Mouse (Mus musculus): ENCODE measurements around the gene Hist1h1e.
"Not testable (repeated sequence)": the region's sequence is repeated elsewhere in the genome, so short reads cannot be mapped to it uniquely, and the experiment has no call there.

Gene Hist1h1e

DNA sequence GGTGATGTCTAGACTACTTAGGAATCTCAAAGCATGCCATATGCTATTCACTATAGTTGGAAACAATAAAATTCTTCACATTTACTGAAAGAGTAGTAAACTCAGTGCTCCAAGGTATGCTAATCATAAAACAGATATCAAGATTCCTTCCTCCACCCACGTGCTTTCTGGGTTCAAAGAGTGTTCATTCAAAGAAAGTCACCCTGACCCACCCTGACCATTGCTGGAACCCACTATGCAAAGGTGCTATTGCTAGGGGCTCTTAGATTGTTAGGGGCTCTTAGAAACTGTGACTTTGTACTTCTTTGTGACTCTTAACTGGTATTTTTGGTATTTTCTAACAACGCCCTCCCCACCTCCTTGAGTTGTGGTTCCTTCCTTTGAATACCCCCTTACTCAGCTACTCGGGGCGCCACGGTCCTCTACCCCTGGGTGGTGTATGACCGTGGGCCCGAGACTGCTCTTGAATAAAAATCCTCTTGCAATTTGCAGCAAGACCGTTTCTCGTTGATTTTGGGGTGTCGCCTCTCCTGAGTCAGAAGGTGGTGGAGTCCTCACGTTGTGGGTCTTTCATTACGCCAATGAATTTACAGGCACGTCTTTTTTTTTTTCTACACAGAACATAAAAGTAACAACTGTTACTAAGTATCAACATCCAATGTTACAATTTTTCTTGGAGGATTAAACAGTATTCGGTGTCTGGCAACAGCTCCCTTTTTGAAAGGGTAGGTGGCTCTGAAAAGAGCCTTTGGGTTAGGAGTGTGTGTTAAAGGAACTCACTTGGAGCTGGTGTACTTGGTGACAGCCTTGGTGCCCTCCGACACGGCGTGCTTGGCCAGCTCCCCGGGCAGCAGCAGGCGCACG, 49.1 kb downstream of the Hist1h1e start:
- DNase-seq (ENCODE audit: low spot score) = not testable (repeated sequence)

DNA sequence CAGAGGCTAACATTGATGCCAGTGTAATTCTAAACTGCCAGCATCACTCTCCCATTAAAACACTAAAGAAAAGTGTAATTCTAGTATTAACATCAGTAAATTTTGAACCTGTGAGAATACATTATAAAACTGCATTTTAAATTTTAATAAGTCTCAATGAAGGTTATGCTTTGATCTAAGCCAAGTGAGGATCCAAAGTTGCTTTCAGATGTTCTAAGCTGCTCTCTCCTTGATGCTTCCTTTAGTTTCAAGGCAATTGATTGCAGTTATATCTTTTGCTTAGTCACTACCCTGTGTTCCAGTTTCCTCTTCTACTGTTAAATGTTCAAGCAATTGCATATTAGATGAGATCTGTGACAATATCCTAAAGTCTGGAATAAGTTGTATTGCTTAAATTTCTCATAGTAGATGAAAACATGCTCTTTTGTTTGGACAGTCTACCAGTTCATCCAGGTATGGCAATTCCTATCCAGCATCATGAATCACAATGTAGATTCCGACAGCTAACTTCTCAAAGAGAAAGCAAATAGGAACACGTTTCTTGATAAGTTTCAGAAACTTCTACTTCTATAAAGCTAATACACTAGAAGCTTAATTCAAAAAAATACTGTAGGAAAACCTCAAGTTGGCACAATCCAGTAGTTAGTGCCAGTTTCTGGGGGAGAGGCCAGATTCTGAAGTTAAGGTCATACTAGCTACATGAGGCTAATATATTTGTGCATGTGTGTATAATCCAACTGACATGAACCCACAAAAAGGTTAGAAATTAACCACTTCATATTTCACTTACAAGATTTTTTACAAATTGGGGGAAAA, 49.9 kb downstream of the Hist1h1e start:
- DNase-seq (ENCODE audit: low spot score) = no peak

DNA sequence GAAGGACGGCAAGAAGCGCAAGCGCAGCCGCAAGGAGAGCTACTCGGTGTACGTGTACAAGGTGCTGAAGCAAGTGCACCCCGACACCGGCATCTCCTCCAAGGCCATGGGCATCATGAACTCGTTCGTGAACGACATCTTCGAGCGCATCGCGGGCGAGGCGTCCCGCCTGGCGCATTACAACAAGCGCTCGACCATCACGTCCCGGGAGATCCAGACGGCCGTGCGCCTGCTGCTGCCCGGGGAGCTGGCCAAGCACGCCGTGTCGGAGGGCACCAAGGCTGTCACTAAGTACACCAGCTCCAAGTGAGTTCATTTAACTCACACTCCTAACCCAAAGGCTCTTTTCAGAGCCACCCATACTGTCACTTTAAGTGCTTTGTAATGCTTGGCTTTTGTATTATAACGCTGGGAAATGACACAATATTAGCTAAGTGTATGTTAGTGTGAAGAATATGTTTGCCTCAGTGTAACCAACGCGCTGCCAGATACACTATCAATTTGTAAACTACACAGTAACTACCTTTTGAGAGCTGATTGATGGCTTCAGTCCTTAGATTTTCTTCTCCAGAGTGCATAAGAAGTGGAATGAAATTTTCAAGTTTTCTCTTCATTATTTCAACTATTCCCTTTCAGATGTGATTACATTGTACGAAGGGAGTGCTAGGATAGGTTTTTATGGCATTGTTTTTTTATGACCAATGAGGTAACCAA, 50.7 kb downstream of the Hist1h1e start:
- DNase-seq (ENCODE audit: low spot score) = not testable (repeated sequence)

DNA sequence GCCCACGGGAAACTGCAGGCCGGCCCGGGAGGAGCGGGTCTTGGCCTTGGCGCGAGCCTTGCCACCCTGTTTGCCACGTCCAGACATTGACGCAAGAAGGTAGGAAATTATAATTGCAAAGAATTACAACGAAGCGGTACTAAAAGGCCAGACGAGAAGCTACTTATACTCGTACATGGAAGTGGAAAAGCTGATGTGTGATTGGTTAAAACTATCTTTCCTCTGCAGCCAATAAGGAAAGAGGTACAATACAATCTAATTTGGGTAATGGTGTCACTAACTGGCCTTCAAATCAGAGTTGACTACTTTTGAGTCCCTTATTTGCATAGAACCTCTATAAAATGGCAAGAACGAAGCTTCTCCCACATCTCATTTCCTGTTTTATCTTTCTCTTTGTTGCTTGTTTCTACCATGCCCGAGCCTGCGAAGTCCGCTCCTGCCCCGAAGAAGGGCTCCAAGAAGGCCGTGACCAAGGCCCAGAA, 51.3 kb downstream of the Hist1h1e start, which contains the start of the genes Hist1h2ae and Hist1h2bg:
Hist1h2ae (minus strand) TSS at position 199 of the 482 bp plus-strand sequence.
Hist1h2bg (plus strand) TSS at position 375 of the 482 bp plus-strand sequence.
- DNase-seq (ENCODE audit: low spot score) = no peak
